In the genomic region with DNA sequence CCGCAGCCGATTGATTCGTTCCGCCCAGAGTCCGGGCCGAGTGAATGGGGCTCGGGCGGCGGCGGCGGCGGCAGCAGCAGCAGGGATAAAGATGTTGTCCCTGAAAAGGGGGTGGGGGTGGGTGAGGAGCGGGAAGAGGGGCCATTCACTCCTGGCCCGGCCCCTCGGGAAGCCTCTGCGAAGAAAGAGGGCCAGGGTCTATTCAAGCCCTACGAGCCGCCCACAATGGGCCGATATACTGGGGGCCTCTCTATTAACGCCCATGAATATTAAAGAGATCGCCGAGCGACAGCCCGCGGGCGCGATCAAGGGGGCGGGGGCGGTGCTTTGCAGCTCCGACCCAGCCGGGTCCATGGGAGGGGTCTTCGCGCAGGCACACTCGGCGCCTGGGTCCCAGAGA, we compare ENCODE assay signal across 9 mouse cellular contexts. TPM values are rescaled to one million over a fixed set of nuclear protein-coding genes. Genes with fewer than 3 reads are reported as not detected.
DNase-seq lines count a peak whose midpoint lies in the region; ATAC-seq and TF ChIP-seq lines count a peak whose summit lies in the region.
"Had no signal": no experiment of that assay in that cellular context is flagged by ENCODE, and none has a peak within 500 bp of the region (broad histone marks: within the 10 kb centered on the region; RNA-seq: fewer than 3 reads in every experiment).

No protein-coding gene starts in this region.

- no peak for TF ChIP-seq EP300 in stomach, postnatal 0 days (optimal IDR thresholded peaks at IDR 0.05)

- H3K27me3 ChIP-seq in lung, embryonic 16.5 days (ENCODE audit: control insufficient read depth, insufficient read depth, low read depth, low read length), result peaks cover 95% of the 10 kb centered on the region
- peaks cover 100% of the 10 kb centered on the region for H3K27me3 ChIP-seq in forebrain, embryonic 12.5 days
- peaks cover 100% of the 10 kb centered on the region for H3K27me3 ChIP-seq in limb, embryonic 13.5 days
- peaks cover 40% of the 10 kb centered on the region; the same call in 1 of the 2 replicates for H3K27me3 ChIP-seq in stomach, postnatal 0 days (ENCODE audit: control insufficient read depth, insufficient read depth, low read length)

- DNase-seq in lung, adult 2 months, result no peak
- no peak for DNase-seq in stomach, postnatal 0 days (ENCODE audit: low spot score)
- DNase-seq in right cerebral cortex, postnatal 14 days, result no peak
- DNase-seq in B cell, adult 2 months, result no peak
- DNase-seq: cerebellum, postnatal 36 days had no signal

- peak overlapping the region; percentile 10; the same call in 1 of the 2 replicates for H3K4me3 ChIP-seq in lung, embryonic 16.5 days (ENCODE audit: low read length)
- H3K4me3 ChIP-seq in lung, adult 2 months (replicated peaks; ENCODE audit: extremely low read depth, low read depth, low read length), result no peak overlapping the region
- peak overlapping the region; percentile 37 for H3K4me3 ChIP-seq in forebrain, embryonic 12.5 days (replicated peaks)
- peak overlapping the region; percentile 33 for H3K4me3 ChIP-seq in limb, embryonic 13.5 days
- peak overlapping the region; percentile 15 for H3K4me3 ChIP-seq in stomach, postnatal 0 days (ENCODE audit: low read depth, low read length)

- ATAC-seq in lung, embryonic 16.5 days (ENCODE audit: low read depth), result no peak
- ATAC-seq in forebrain, embryonic 12.5 days (ENCODE audit: low FRiP score), result peak; percentile 83
- no peak for ATAC-seq in limb, embryonic 13.5 days (ENCODE audit: low FRiP score, low read depth)
- ATAC-seq in stomach, postnatal 0 days (ENCODE audit: low FRiP score, low TSS enrichment), result no peak

- no peak overlapping the region for H3K4me2 ChIP-seq in lung, embryonic 16.5 days (ENCODE audit: low read depth, low read length)
- peak overlapping the region; percentile 67 for H3K4me2 ChIP-seq in forebrain, embryonic 12.5 days
- peak overlapping the region; percentile 58 for H3K4me2 ChIP-seq in limb, embryonic 13.5 days (replicated peaks)
- H3K4me2 ChIP-seq in stomach, postnatal 0 days (replicated peaks; ENCODE audit: low read depth), result no peak overlapping the region

- no peak for TF ChIP-seq POLR2A in lung, adult 2 months (IDR thresholded peaks at IDR 0.05; ENCODE audit: borderline replicate concordance, extremely low read depth, low read depth, low read length)

- H3K9me3 ChIP-seq in lung, embryonic 16.5 days (ENCODE audit: control insufficient read depth, low read length), result no peaks in the 10 kb centered on the region
- H3K9me3 ChIP-seq in forebrain, embryonic 12.5 days, result no peaks in the 10 kb centered on the region
- no peaks in the 10 kb centered on the region for H3K9me3 ChIP-seq in limb, embryonic 13.5 days
- no peaks in the 10 kb centered on the region for H3K9me3 ChIP-seq in stomach, postnatal 0 days (ENCODE audit: control insufficient read depth, low read length)

- H3K36me3 ChIP-seq in lung, embryonic 16.5 days (ENCODE audit: control insufficient read depth, insufficient read depth, low read length), result no peaks in the 10 kb centered on the region
- no peaks in the 10 kb centered on the region for H3K36me3 ChIP-seq in forebrain, embryonic 12.5 days (replicated peaks)
- H3K36me3 ChIP-seq in limb, embryonic 13.5 days, result no peaks in the 10 kb centered on the region
- H3K36me3 ChIP-seq in stomach, postnatal 0 days (ENCODE audit: control insufficient read depth, insufficient read depth, low read length), result no peaks in the 10 kb centered on the region

- no peak overlapping the region for H3K27ac ChIP-seq in lung, embryonic 16.5 days (ENCODE audit: low read length)
- peak overlapping the region; percentile 65 for H3K27ac ChIP-seq in forebrain, embryonic 12.5 days
- no peak overlapping the region for H3K27ac ChIP-seq in limb, embryonic 13.5 days
- H3K27ac ChIP-seq in stomach, postnatal 0 days (replicated peaks), result no peak overlapping the region
- H3K27ac ChIP-seq: liver, embryonic 14.5 days had no signal

- under 1% methylated on average over 28 of the region's 35 CpGs for WGBS in lung, embryonic 16.5 days
- 4% methylated on average over 35 of the region's 35 CpGs for WGBS in lung, adult 2 months
- WGBS in forebrain, embryonic 12.5 days, result under 1% methylated on average over 35 of the region's 35 CpGs
- under 1% methylated on average over 35 of the region's 35 CpGs for WGBS in limb, embryonic 13.5 days
- under 1% methylated on average over 34 of the region's 35 CpGs for WGBS in stomach, postnatal 0 days

- TF ChIP-seq CTCF in lung, adult 2 months (IDR thresholded peaks at IDR 0.05; ENCODE audit: insufficient read depth, low read length), result no peak
- TF ChIP-seq CTCF in stomach, postnatal 0 days (IDR thresholded peaks at IDR 0.05; ENCODE audit: low read depth), result no peak

- H3K9ac ChIP-seq in lung, embryonic 16.5 days (ENCODE audit: low read length), result no peak overlapping the region
- H3K9ac ChIP-seq in forebrain, embryonic 12.5 days, result peak overlapping the region; percentile 47
- H3K9ac ChIP-seq in limb, embryonic 13.5 days, result 0 out of 2 replicates have a peak overlapping the region, but pooled peaks have one; percentile 13
- H3K9ac ChIP-seq in stomach, postnatal 0 days (ENCODE audit: low read length), result no peak overlapping the region
- H3K9ac ChIP-seq: liver, embryonic 14.5 days had no signal

- H3K4me1 ChIP-seq in lung, embryonic 16.5 days (replicated peaks; ENCODE audit: control insufficient read depth, insufficient read depth, low read length), result peaks cover 16% of the 10 kb centered on the region
- peaks cover 3% of the 10 kb centered on the region for H3K4me1 ChIP-seq in lung, adult 2 months (ENCODE audit: control insufficient read depth, insufficient read depth, low read length)
- H3K4me1 ChIP-seq in forebrain, embryonic 12.5 days, result peaks cover 64% of the 10 kb centered on the region
- peaks cover 52% of the 10 kb centered on the region for H3K4me1 ChIP-seq in limb, embryonic 13.5 days
- peaks cover 3% of the 10 kb centered on the region; the same call in 1 of the 2 replicates for H3K4me1 ChIP-seq in stomach, postnatal 0 days (replicated peaks; ENCODE audit: control insufficient read depth, insufficient read depth)

RNA-seq across cellular contexts. Expression of gene Prdm12, which starts 3.1 kb away (rescaled TPM):
- not detected in 2 replicates for polyA plus RNA-seq in lung, embryonic 16.5 days (2015; fragmentation: Nextera tagmentation; extraction: Ambion mirVana)
- polyA plus RNA-seq in lung, adult 2 months (2012; rRNA removed), result not detected in 2 replicates
- 5.4 and 6.7 TPM in 2 replicates for polyA plus RNA-seq in forebrain, embryonic 12.5 days (2016; fragmentation: Nextera tagmentation; extraction: Ambion mirVana)
- not detected in 2 replicates for polyA plus RNA-seq in limb, embryonic 13.5 days (2015; fragmentation: Nextera tagmentation; extraction: Ambion mirVana)
- polyA plus RNA-seq in stomach, postnatal 0 days (2015; fragmentation: Nextera tagmentation; extraction: Ambion mirVana), result not detected in 2 replicates
- polyA plus RNA-seq: liver, embryonic 14.5 days had no signal

RNA-seq across cellular contexts. Expression of gene Exosc2, which starts 33.8 kb away (rescaled TPM):
- 55.1 and 56.5 TPM in 2 replicates for polyA plus RNA-seq in lung, embryonic 16.5 days (2015; fragmentation: Nextera tagmentation; extraction: Ambion mirVana)
- polyA plus RNA-seq in lung, adult 2 months (2012; rRNA removed), result 7.7 and 8.8 TPM in 2 replicates
- 57.8 and 60.7 TPM in 2 replicates for polyA plus RNA-seq in forebrain, embryonic 12.5 days (2016; fragmentation: Nextera tagmentation; extraction: Ambion mirVana)
- polyA plus RNA-seq in limb, embryonic 13.5 days (2015; fragmentation: Nextera tagmentation; extraction: Ambion mirVana), result 73.7 and 78.1 TPM in 2 replicates
- 22.2 and 23.4 TPM in 2 replicates for polyA plus RNA-seq in stomach, postnatal 0 days (2015; fragmentation: Nextera tagmentation; extraction: Ambion mirVana)

RNA-seq across cellular contexts. Expression of gene Abl1, which starts 51.4 kb away (rescaled TPM):
- polyA plus RNA-seq in lung, embryonic 16.5 days (2015; fragmentation: Nextera tagmentation; extraction: Ambion mirVana), result 37.6 and 39.1 TPM in 2 replicates
- 55.0 and 61.7 TPM in 2 replicates for polyA plus RNA-seq in lung, adult 2 months (2012; rRNA removed)
- polyA plus RNA-seq in forebrain, embryonic 12.5 days (2016; fragmentation: Nextera tagmentation; extraction: Ambion mirVana), result 44.4 and 47.3 TPM in 2 replicates
- 52.4 and 55.9 TPM in 2 replicates for polyA plus RNA-seq in limb, embryonic 13.5 days (2015; fragmentation: Nextera tagmentation; extraction: Ambion mirVana)
- 11.1 and 11.5 TPM in 2 replicates for polyA plus RNA-seq in stomach, postnatal 0 days (2015; fragmentation: Nextera tagmentation; extraction: Ambion mirVana)

Comparison
In these comparisons a context has a peak if more than half of its experiments do, and no peak if none do; other contexts are left out.
1. H3K4me2 ChIP-seq: peak in forebrain, embryonic 12.5 days (single experiment) and limb, embryonic 13.5 days (single experiment); none in lung, embryonic 16.5 days (single experiment) and stomach, postnatal 0 days (single experiment).
2. H3K9ac ChIP-seq: peak in forebrain, embryonic 12.5 days (single experiment) and limb, embryonic 13.5 days (single experiment); none in lung, embryonic 16.5 days (single experiment) and stomach, postnatal 0 days (single experiment).